Mouse (Mus musculus) liver, postnatal 0 days (tissue): Measurements from ENCODE around the gene Vmn2r19. TPM values are rescaled to one million over a fixed set of nuclear protein-coding genes. Genes with fewer than 3 reads are reported as not detected.

Experiments
- ATAC-seq: fragments of 200-750 bp; cut with Nextera tagmentation; 2 replicates; pipeline ENCODE4 v1.8.0; 2017; ENCODE audit warnings: mild to moderate bottlenecking, moderate library complexity
- DNase-seq: peaks from one replicate; pipeline ENCODE4 v3.0.0-alpha.2; 2016
- H3K27ac ChIP-seq: fragments of 300-500 bp; sonication (generic); 2 replicates; pipeline ENCODE4 v1.5.1; 2014; ENCODE audit warnings: antibody characterized with exemption, moderate library complexity, mild to moderate bottlenecking, low read depth
- H3K27me3 ChIP-seq: fragments of 300-500 bp; sonication (generic); 2 replicates; pipeline ENCODE4 v1.6.1; 2014; ENCODE audit warnings: low read length, control low read depth, mixed read lengths; ENCODE audit not compliant: insufficient read depth
- H3K36me3 ChIP-seq: fragments of 300-500 bp; sonication (generic); replicated peaks from 2 replicates; pipeline ENCODE4 v1.6.1; 2014; ENCODE audit warnings: mild to moderate bottlenecking, control low read depth, low read length, moderate library complexity, mixed read lengths; ENCODE audit not compliant: insufficient read depth
- H3K4me1 ChIP-seq: fragments of 300-500 bp; sonication (generic); 2 replicates; pipeline ENCODE4 v1.6.1; 2014; ENCODE audit warnings: antibody characterized with exemption, mild to moderate bottlenecking, control low read depth; ENCODE audit not compliant: insufficient read depth
- H3K4me2 ChIP-seq: fragments of 300-500 bp; sonication (generic); 2 replicates; pipeline ENCODE4 v1.6.1; 2014; ENCODE audit warnings: low read depth, mild to moderate bottlenecking, low read length, moderate library complexity, mixed read lengths
- H3K4me3 ChIP-seq: fragments of 300-500 bp; sonication (generic); 2 replicates; pipeline ENCODE4 v1.5.1; 2014; ENCODE audit warnings: low read depth, low read length
- H3K9ac ChIP-seq: fragments of 300-500 bp; sonication (generic); replicated peaks from 2 replicates; pipeline ENCODE4 v1.6.1; 2014; ENCODE audit warnings: mild to moderate bottlenecking, moderate library complexity
- H3K9me3 ChIP-seq: fragments of 300-500 bp; sonication (generic); 2 replicates; pipeline ENCODE4 v1.6.1; 2016; ENCODE audit warnings: mild to moderate bottlenecking, control low read depth, low read length, mixed read lengths
- CTCF ChIP-seq: sonication (generic); IDR thresholded peaks from 2 replicates; pipeline ENCODE4 v1.5.1; 2016; ENCODE audit warnings: antibody characterized with exemption, low read depth
- EP300 ChIP-seq: IDR thresholded peaks from 2 replicates; pipeline ENCODE4 v1.6.1; 2016; ENCODE audit warnings: antibody characterized with exemption, low read depth, mild to moderate bottlenecking
- WGBS: fragments of 180-500 bp; shearing (Covaris S2); extraction: QIAGEN DNeasy Blood & Tissue Kit; methylation state at CpG from one replicate; pipeline ENCODE4 v1.1.7; 2014; ENCODE audit not compliant: insufficient replicate concordance; 5-methylcytosine and 5-hydroxymethylcytosine counted together
- polyA plus RNA-seq: library from polyadenylated mRNA; unstranded; fragments of >200 nt; fragmentation: Nextera tagmentation; extraction: Ambion mirVana; gene quantifications from 2 replicates; pipeline ENCODE4 v1.2.1, GENCODE M21; 2015

Vmn2r19 gene
- polyA plus RNA-seq, 1 experiment from 2014 or later: not detected

GRCm38 (mm10) chr6:123265809-123266208 is 42.3 kb upstream of the Vmn2r19 start:
- TF ChIP-seq CTCF (no peak), EP300 (peak; percentile 54; the same call in 1 of the 2 replicates)
- no peaks in the 10 kb centered on the region for H3K36me3 ChIP-seq
- peak; percentile 80 for ATAC-seq
- H3K4me1 ChIP-seq: no peaks in the 10 kb centered on the region
- 79% methylated on average over 4 of the region's 4 CpGs for WGBS
- H3K9ac ChIP-seq: no peak overlapping the region
- H3K4me2 ChIP-seq: no peak overlapping the region
- DNase-seq: no peak
- no peak overlapping the region for H3K27ac ChIP-seq
- no peaks in the 10 kb centered on the region for H3K9me3 ChIP-seq
- no peaks in the 10 kb centered on the region for H3K27me3 ChIP-seq
- H3K4me3 ChIP-seq: no peak overlapping the region

- TF ChIP-seq EP300: no peak
- TF ChIP-seq CTCF: no peak
- DNase-seq: no peak
- peak; percentile 52 for ATAC-seq
- H3K9ac ChIP-seq: no peak overlapping the region
- H3K4me3 ChIP-seq: no peak overlapping the region
- 25% methylated on average over 5 of the region's 5 CpGs for WGBS
- no peaks in the 10 kb centered on the region for H3K4me1 ChIP-seq
- H3K4me2 ChIP-seq: no peak overlapping the region
- H3K36me3 ChIP-seq: no peaks in the 10 kb centered on the region
- no peaks in the 10 kb centered on the region for H3K27me3 ChIP-seq
- no peaks in the 10 kb centered on the region for H3K9me3 ChIP-seq
- no peak overlapping the region for H3K27ac ChIP-seq
Measured at GRCm38 (mm10) chr6:123266945-123267344, 41.2 kb upstream of the Vmn2r19 start.

- Histone ChIP-seq H3K36me3 (no peaks in the 10 kb centered on the region), H3K9me3 (no peaks in the 10 kb centered on the region), H3K27me3 (no peaks in the 10 kb centered on the region), H3K4me1 (no peaks in the 10 kb centered on the region), H3K27ac (no peak overlapping the region), H3K4me3 (no peak overlapping the region), H3K4me2 (no peak overlapping the region), H3K9ac (no peak overlapping the region)
- no peak for TF ChIP-seq EP300
- TF ChIP-seq CTCF: no peak
- 82% methylated on average over 2 of the region's 2 CpGs for WGBS
- DNase-seq: no peak
- no peak for ATAC-seq
Measured at GRCm38 (mm10) chr6:123279443-123279842, 28.7 kb upstream of the Vmn2r19 start.

GRCm38 (mm10) chr6:123286311-123286710 is 21.8 kb upstream of the Vmn2r19 start:
- no peak overlapping the region for H3K27ac ChIP-seq
- ATAC-seq (no peak), DNase-seq (no peak)
- no peak overlapping the region for H3K4me2 ChIP-seq
- H3K9ac ChIP-seq: no peak overlapping the region
- 31% methylated on average over 2 of the region's 2 CpGs for WGBS
- TF ChIP-seq EP300 (no peak), CTCF (no peak)
- no peaks in the 10 kb centered on the region for H3K27me3 ChIP-seq
- H3K36me3 ChIP-seq: no peaks in the 10 kb centered on the region
- no peak overlapping the region for H3K4me3 ChIP-seq
- no peaks in the 10 kb centered on the region for H3K9me3 ChIP-seq
- peaks cover 4% of the 10 kb centered on the region for H3K4me1 ChIP-seq

- ATAC-seq (no peak), DNase-seq (no peak)
- Histone ChIP-seq H3K9ac (no peak overlapping the region), H3K4me1 (peaks cover 4% of the 10 kb centered on the region), H3K4me3 (no peak overlapping the region), H3K4me2 (peak overlapping the region; percentile 33), H3K9me3 (no peaks in the 10 kb centered on the region), H3K27me3 (no peaks in the 10 kb centered on the region), H3K27ac (peak overlapping the region; percentile 52; the same call in 1 of the 2 replicates), H3K36me3 (no peaks in the 10 kb centered on the region)
- WGBS: 34% methylated on average over 10 of the region's 10 CpGs
- no peak for TF ChIP-seq CTCF
- peak; percentile 50; the same call in 1 of the 2 replicates for TF ChIP-seq EP300
Measured at GRCm38 (mm10) chr6:123288931-123289330, 19.2 kb upstream of the Vmn2r19 start.

GRCm38 (mm10) chr6:123289753-123290152 is 18.4 kb upstream of the Vmn2r19 start, which contains the start of gene Clec4e:
TSS of gene Clec4e (minus strand) at chr6:123289870.
- no peak within 1 kb of the TSS for H3K9ac ChIP-seq
- whole genome bisulfite sequencing: 50% methylated on average over 4 of the region's 4 CpGs
- H3K4me2 ChIP-seq: peak within 1 kb of the TSS; percentile 33
- no peaks in the 10 kb centered on the region for H3K27me3 ChIP-seq
- no peak for ATAC-seq
- peak within 1 kb of the TSS; percentile 52 for H3K27ac ChIP-seq
- H3K4me1 ChIP-seq: peaks cover 5% of the 10 kb centered on the region
- H3K36me3 ChIP-seq: no peaks in the 10 kb centered on the region
- no peak for DNase-seq
- H3K9me3 ChIP-seq: no peaks in the 10 kb centered on the region
- no peak for TF ChIP-seq CTCF
- 0 out of 2 replicates have a peak, but pooled peaks have one; percentile 8 for TF ChIP-seq EP300
- no peak within 1 kb of the TSS for H3K4me3 ChIP-seq
